Mouse (Mus musculus): ENCODE results near the gene Nol8.

DNA sequence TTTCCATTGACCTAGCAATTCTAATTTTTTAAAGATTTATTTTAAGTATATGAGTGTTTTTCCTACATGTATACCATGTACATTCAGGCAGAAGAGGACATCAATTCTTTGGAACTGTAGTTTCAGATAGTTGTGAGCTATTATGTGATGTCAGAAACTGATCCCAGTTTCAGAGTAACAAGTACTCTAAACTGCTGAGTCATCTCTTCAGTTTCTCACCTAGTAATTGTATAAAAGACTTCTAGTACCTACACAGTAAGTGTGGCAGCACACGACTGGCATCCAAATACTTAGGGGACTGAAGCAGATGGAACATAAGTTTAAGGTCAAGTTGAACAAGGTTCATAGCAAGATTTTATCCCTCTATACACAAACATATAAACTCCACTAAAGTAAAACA, 6.9 kb upstream of the Nol8 start:
- TF ChIP-seq CTCF (IDR thresholded peaks at IDR 0.05; ENCODE audit: control insufficient read depth, insufficient read depth, insufficient read length) (no peak), USF1 (IDR thresholded peaks at IDR 0.05; ENCODE audit: low read depth) (no peak), CEBPB (IDR thresholded peaks at IDR 0.05; ENCODE audit: low read depth) (no peak), MYOG (IDR thresholded peaks at IDR 0.05; ENCODE audit: control insufficient read depth, extremely low read depth, insufficient read length) (no peak)

Measured in C2C12 (cell line).